Mouse (Mus musculus): Measurements from ENCODE around the gene Asic1. TPM values are rescaled to one million over a fixed set of nuclear protein-coding genes. Genes with fewer than 3 reads are reported as not detected.

The Asic1 gene
- polyA plus RNA-seq, 1 experiment from 2014 or later = 66.0 TPM

DNA sequence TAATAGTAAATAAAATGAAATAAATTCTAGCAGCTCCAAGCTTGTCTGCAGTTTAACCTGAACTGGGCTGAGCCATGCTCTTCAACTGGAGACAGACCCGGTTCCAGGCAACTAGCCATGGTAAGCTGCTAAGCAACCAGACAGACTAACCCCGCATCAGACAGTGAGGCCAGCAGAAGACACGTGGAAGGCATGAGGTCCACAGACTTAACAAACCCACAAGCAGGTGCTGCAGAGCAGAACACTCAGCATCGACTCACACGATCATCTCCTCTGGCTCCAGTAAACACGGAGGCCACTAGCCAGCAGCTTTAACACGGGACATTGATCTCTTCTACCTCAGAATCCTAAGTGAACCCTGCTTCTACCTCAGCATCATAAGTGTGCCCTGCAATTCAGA lies 25.4 kb upstream of the Asic1 start:
- H3K4me1 ChIP-seq (ENCODE audit: control insufficient read depth, insufficient read depth, low read length) = peaks cover 54% of the 10 kb centered on the region
- no peaks in the 10 kb centered on the region for H3K36me3 ChIP-seq (ENCODE audit: control insufficient read depth, insufficient read depth, low read length)
- H3K4me3 ChIP-seq (ENCODE audit: low read depth, low read length) = no peak overlapping the region
- peak overlapping the region; percentile 20; the same call in 1 of the 2 replicates for H3K4me2 ChIP-seq (ENCODE audit: low read depth, low read length)
- H3K9me3 ChIP-seq (ENCODE audit: control insufficient read depth, low read length) = no peaks in the 10 kb centered on the region
- WGBS = 30% methylated on average over 7 of the region's 7 CpGs
- H3K9ac ChIP-seq (replicated peaks; ENCODE audit: low read depth, low read length) = no peak overlapping the region; the same call in 1 of the 2 replicates
- H3K27ac ChIP-seq (ENCODE audit: low read depth, low read length) = peak overlapping the region; percentile 69
- no peaks in the 10 kb centered on the region for H3K27me3 ChIP-seq (ENCODE audit: control insufficient read depth, insufficient read depth, low read length)
- ATAC-seq (ENCODE audit: low read depth) = no peak

DNA sequence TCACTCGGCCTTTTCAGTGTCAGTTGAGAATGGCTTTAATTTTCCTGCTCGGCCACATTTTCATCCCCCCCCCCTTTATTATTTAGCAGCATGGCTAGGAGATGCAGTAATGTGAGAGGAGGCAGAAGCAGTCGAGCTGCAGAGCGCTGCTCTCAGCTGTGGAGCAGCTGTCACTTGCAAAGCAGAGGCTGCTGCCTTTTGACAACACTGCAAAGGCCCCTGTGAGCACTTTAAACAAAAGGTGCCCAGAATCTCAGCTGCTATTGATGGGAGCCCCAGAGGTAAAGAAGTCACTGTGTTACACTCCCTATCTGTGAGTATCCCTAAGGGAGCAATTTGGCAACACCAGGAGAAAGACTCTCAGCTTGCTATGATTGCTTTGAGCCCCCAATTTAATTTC lies 21.8 kb upstream of the Asic1 start:
- Histone ChIP-seq H3K4me1 (ENCODE audit: control insufficient read depth, insufficient read depth, low read length) (peaks cover 70% of the 10 kb centered on the region), H3K4me3 (ENCODE audit: low read depth, low read length) (no peak overlapping the region), H3K27me3 (ENCODE audit: control insufficient read depth, insufficient read depth, low read length) (no peaks in the 10 kb centered on the region), H3K36me3 (ENCODE audit: control insufficient read depth, insufficient read depth, low read length) (no peaks in the 10 kb centered on the region), H3K9me3 (ENCODE audit: control insufficient read depth, low read length) (no peaks in the 10 kb centered on the region), H3K27ac (ENCODE audit: low read depth, low read length) (peak overlapping the region; percentile 76), H3K4me2 (ENCODE audit: low read depth, low read length) (peak overlapping the region; percentile 75), H3K9ac (replicated peaks; ENCODE audit: low read depth, low read length) (no peak overlapping the region)
- 11% methylated on average over 4 of the region's 4 CpGs for WGBS
- peak; percentile 57 for ATAC-seq (ENCODE audit: low read depth)

DNA sequence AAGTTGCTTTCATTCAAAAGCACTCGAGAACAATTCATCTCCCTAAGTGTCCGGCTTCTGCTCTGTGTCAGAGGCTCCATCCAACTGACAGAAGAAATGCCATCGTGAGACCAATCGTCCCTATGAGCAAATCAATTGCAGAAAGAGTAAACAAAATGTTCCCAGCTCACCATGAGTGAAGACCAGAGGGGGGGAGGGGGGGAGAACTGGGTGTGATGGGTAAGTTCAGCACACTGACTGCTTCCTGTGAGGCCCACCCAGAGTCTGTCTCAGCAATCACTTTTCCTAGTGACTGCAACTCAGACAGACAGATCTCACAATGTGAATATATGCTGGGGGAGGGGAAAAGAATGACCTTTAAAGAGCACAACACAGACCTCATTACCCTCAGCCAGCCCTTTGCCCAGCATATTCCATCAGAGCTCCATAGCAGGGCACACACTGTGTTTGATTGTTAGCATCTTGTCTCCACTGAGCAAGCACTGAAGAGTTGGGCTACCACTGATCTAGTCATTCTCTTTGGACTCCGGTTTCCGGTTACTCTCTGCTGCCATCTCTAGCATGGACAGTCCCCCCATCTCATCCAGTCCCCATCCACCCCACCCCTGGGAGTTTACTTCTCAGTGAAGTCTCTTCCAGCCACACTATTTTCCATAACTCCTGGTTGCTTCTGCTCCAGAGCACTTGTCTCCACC lies 21.0 kb upstream of the Asic1 start:
- Histone ChIP-seq H3K4me3 (ENCODE audit: low read depth, low read length) (peak overlapping the region; percentile 63; the same call in 1 of the 2 replicates), H3K9ac (replicated peaks; ENCODE audit: low read depth, low read length) (no peak overlapping the region), H3K27me3 (ENCODE audit: control insufficient read depth, insufficient read depth, low read length) (no peaks in the 10 kb centered on the region), H3K36me3 (ENCODE audit: control insufficient read depth, insufficient read depth, low read length) (no peaks in the 10 kb centered on the region), H3K9me3 (ENCODE audit: control insufficient read depth, low read length) (no peaks in the 10 kb centered on the region), H3K4me2 (ENCODE audit: low read depth, low read length) (peak overlapping the region; percentile 75), H3K27ac (ENCODE audit: low read depth, low read length) (peak overlapping the region; percentile 56), H3K4me1 (ENCODE audit: control insufficient read depth, insufficient read depth, low read length) (peaks cover 72% of the 10 kb centered on the region)
- 15% methylated on average over 6 of the region's 6 CpGs for WGBS
- no peak for ATAC-seq (ENCODE audit: low read depth)

DNA sequence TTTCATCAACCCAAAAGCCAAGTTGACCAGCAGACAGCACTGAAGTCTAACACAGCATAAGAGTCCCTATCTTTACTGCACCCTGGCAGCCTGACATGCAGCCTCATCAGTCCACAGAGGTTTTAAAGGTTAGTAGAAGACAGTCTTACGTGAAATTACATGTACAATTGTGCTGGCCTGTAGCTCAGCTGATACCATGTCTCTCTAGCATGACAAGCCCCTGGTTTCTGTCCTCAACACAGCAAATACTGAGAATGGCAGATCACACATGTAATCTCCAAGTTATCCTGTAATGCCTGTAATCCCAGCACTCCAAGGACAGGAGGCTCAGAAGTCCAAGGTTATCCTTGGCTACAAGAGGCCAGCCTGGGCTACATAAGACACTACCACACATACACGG lies 19.9 kb upstream of the Asic1 start:
- ATAC-seq (ENCODE audit: low read depth) = no peak
- peak overlapping the region; percentile 63 for H3K4me3 ChIP-seq (ENCODE audit: low read depth, low read length)
- H3K27me3 ChIP-seq (ENCODE audit: control insufficient read depth, insufficient read depth, low read length) = no peaks in the 10 kb centered on the region
- WGBS = 50% methylated on average over 2 of the region's 2 CpGs
- peak overlapping the region; percentile 75 for H3K4me2 ChIP-seq (ENCODE audit: low read depth, low read length)
- no peaks in the 10 kb centered on the region for H3K36me3 ChIP-seq (ENCODE audit: control insufficient read depth, insufficient read depth, low read length)
- peak overlapping the region; percentile 44; the same call in 1 of the 2 replicates for H3K27ac ChIP-seq (ENCODE audit: low read depth, low read length)
- H3K9ac ChIP-seq (replicated peaks; ENCODE audit: low read depth, low read length) = 0 out of 2 replicates have a peak overlapping the region, but pooled peaks have one; percentile 52
- peaks cover 63% of the 10 kb centered on the region for H3K4me1 ChIP-seq (ENCODE audit: control insufficient read depth, insufficient read depth, low read length)
- H3K9me3 ChIP-seq (ENCODE audit: control insufficient read depth, low read length) = no peaks in the 10 kb centered on the region

DNA sequence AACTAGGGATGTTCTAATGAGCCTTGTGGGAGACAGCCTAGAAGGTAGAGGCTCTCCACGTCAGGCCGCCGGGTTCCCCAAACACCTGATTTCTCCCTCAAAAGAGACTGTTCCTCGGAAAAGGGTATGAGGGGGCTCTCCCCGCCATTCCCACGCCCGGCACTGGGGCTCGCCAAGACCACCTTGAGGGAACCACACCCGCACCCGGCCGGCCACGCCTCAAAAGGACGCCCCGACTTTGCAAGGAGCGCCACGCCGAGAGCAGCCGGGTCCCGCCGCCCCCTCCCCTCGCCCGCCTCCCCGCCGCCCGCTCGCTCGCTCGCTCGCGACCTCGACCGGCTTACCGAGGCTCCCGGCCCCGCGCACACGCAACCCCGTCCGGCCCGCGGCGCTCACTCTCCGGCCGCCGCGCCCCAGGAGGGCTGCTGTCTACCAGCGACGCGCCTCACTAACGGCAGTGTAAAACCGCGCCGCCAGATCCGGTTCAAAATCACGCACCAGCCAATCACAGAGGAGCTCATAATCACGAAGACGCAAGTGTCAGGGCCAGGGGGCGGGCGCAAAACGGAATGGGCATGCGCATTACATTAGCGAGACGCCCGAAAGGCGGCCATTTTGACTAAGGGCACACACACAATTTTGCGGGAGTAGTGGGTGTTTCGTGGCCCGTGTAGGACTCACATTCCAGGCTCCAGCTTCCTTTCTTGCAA lies 18.9 kb upstream of the Asic1 start, which contains the start of gene Racgap1:
Gene Racgap1 (minus strand): TSS at position 494 of the 710 bp plus-strand sequence.
- Histone ChIP-seq H3K27ac (ENCODE audit: low read depth, low read length) (no peak within 1 kb of the TSS), H3K27me3 (ENCODE audit: control insufficient read depth, insufficient read depth, low read length) (no peaks in the 10 kb centered on the region), H3K4me1 (ENCODE audit: control insufficient read depth, insufficient read depth, low read length) (peaks cover 54% of the 10 kb centered on the region), H3K4me2 (ENCODE audit: low read depth, low read length) (peak within 1 kb of the TSS; percentile 75), H3K9me3 (ENCODE audit: control insufficient read depth, low read length) (no peaks in the 10 kb centered on the region), H3K4me3 (ENCODE audit: low read depth, low read length) (peak within 1 kb of the TSS; percentile 63), H3K9ac (replicated peaks; ENCODE audit: low read depth, low read length) (peak within 1 kb of the TSS; percentile 52), H3K36me3 (ENCODE audit: control insufficient read depth, insufficient read depth, low read length) (no peaks in the 10 kb centered on the region)
- peak; percentile 89 for ATAC-seq (ENCODE audit: low read depth)
- under 1% methylated on average over 61 of the region's 68 CpGs for WGBS

DNA sequence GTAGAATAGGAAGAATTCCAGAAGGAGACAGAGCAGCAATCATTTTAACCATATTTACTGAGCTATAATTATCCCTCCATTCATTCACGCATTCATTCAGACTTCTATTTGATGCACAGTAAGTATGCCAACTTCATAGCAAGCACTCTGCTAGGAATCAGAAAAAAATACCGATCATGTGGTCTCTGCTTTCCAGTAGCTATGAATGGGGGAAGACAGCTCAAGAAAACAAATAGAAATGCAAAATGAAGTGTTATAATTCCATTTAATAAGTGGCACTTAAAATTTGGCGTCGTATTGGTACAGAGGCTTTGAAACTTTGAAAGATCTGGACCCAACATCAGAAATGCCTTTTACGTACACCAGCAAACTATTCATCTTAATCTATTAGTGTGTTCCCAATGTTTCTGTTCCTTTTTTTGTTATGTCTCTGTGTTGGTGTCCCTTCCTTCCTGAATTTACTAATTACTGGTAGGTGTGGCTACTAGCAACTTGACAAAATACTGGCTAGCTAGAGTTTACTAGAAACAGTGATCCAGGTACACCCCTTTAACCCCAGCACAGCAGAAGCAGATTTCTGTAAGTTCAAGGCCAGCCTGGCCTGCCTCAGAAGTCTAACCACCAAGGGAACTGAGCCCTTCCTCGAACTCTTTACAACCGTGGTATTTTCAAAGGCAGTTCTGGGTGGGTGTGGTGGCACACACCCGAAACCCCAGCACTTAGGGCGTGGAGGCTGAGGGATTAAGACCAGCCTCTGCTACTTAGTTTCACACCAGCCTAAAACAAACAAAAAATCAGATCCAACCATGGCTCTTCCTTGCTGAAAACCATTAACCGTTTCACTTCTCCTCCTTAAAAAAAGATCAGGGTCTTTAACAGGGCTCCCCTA lies 17.9 kb upstream of the Asic1 start:
- 77% methylated on average over 10 of the region's 10 CpGs for WGBS
- Histone ChIP-seq H3K4me3 (ENCODE audit: low read depth, low read length) (peak overlapping the region; percentile 63), H3K27ac (ENCODE audit: low read depth, low read length) (no peak overlapping the region), H3K4me1 (ENCODE audit: control insufficient read depth, insufficient read depth, low read length) (peaks cover 45% of the 10 kb centered on the region), H3K4me2 (ENCODE audit: low read depth, low read length) (peak overlapping the region; percentile 75), H3K36me3 (ENCODE audit: control insufficient read depth, insufficient read depth, low read length) (no peaks in the 10 kb centered on the region), H3K9ac (replicated peaks; ENCODE audit: low read depth, low read length) (no peak overlapping the region; the same call in 1 of the 2 replicates), H3K27me3 (ENCODE audit: control insufficient read depth, insufficient read depth, low read length) (no peaks in the 10 kb centered on the region), H3K9me3 (ENCODE audit: control insufficient read depth, low read length) (no peaks in the 10 kb centered on the region)
- no peak for ATAC-seq (ENCODE audit: low read depth)

DNA sequence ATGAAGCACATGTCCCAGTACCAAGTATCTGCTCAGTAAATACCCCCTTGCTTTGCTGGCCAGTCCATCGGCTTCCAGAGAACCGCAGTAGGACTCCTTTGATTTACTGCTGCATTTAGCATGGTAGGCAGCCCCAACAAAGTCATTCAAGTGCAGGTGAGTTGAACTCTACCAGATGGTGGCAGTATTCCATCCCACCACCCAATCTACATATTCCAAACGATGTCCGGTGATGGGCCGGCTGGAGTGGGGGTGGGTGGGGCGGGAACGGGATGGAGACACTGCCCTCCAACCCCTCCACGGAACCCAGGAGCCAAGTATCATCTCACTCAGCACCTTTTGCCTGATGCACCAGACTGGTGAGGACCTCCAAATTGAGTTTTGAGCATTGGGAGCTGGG lies 16.9 kb upstream of the Asic1 start:
- H3K4me1 ChIP-seq (ENCODE audit: control insufficient read depth, insufficient read depth, low read length) = peaks cover 36% of the 10 kb centered on the region; the same call in 1 of the 2 replicates
- peak overlapping the region; percentile 43 for H3K4me2 ChIP-seq (ENCODE audit: low read depth, low read length)
- H3K27me3 ChIP-seq (ENCODE audit: control insufficient read depth, insufficient read depth, low read length) = no peaks in the 10 kb centered on the region
- no peak for ATAC-seq (ENCODE audit: low read depth)
- no peaks in the 10 kb centered on the region for H3K36me3 ChIP-seq (ENCODE audit: control insufficient read depth, insufficient read depth, low read length)
- H3K4me3 ChIP-seq (ENCODE audit: low read depth, low read length) = no peak overlapping the region; the same call in 1 of the 2 replicates
- 3% methylated on average over 8 of the region's 8 CpGs for WGBS
- no peaks in the 10 kb centered on the region for H3K9me3 ChIP-seq (ENCODE audit: control insufficient read depth, low read length)
- H3K9ac ChIP-seq (replicated peaks; ENCODE audit: low read depth, low read length) = no peak overlapping the region
- no peak overlapping the region for H3K27ac ChIP-seq (ENCODE audit: low read depth, low read length)

DNA sequence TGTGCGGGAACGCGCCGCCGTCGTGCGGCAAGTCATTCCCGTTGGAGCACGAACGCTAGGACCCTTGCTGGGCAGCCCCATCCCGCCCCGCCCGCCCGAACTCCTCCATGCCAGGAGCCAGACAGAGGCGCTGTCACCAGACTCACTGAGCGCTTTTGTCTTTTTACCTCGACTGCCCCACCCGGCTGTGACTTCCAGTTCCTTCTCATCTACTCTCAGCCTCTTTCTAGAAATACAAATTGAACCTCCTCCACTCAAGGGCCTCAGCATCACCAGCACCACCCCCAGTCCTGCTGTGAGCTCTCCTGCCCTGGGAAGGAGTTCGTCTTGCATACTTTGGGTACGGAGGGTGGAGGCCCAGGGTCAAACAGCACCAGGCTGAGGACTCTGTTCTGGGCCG lies 16.3 kb upstream of the Asic1 start:
- peak overlapping the region; percentile 52; the same call in 1 of the 2 replicates for H3K27ac ChIP-seq (ENCODE audit: low read depth, low read length)

More for the DNA sequence above, 16.3 kb upstream of the Asic1 start:
- H3K4me1 ChIP-seq (ENCODE audit: control insufficient read depth, insufficient read depth, low read length) = peaks cover 31% of the 10 kb centered on the region; the same call in 1 of the 2 replicates
- H3K4me2 ChIP-seq (ENCODE audit: low read depth, low read length) = peak overlapping the region; percentile 43
- WGBS = 4% methylated on average over 17 of the region's 21 CpGs
- no peak overlapping the region; the same call in 1 of the 2 replicates for H3K4me3 ChIP-seq (ENCODE audit: low read depth, low read length)
- H3K9me3 ChIP-seq (ENCODE audit: control insufficient read depth, low read length) = no peaks in the 10 kb centered on the region
- H3K36me3 ChIP-seq (ENCODE audit: control insufficient read depth, insufficient read depth, low read length) = no peaks in the 10 kb centered on the region
- H3K9ac ChIP-seq (replicated peaks; ENCODE audit: low read depth, low read length) = peak overlapping the region; percentile 32; the same call in 1 of the 2 replicates
- no peaks in the 10 kb centered on the region for H3K27me3 ChIP-seq (ENCODE audit: control insufficient read depth, insufficient read depth, low read length)
- ATAC-seq (ENCODE audit: low read depth) = no peak
